In genomic region chr7:114151036-114151780, GRCm38 (mm10) we compare ENCODE assay signal across 9 mouse cellular contexts. TPM values are rescaled to one million over a fixed set of nuclear protein-coding genes. Genes with fewer than 3 reads are reported as not detected.
DNase-seq lines count a peak whose midpoint lies in the region; ATAC-seq and TF ChIP-seq lines count a peak whose summit lies in the region.
"Had no signal": no experiment of that assay in that cellular context is flagged by ENCODE, and none has a peak within 500 bp of the region (broad histone marks: within the 10 kb centered on the region; RNA-seq: fewer than 3 reads in every experiment).

No protein-coding gene starts in this region.

- no peak overlapping the region for H3K4me3 ChIP-seq in cortical plate, adult 2 months (ENCODE audit: insufficient read depth, low read length)
- no peak overlapping the region for H3K4me3 ChIP-seq in midbrain, embryonic 15.5 days
- H3K4me3 ChIP-seq: lung, embryonic 15.5 days had no signal

- 77% methylated on average over 5 of the region's 5 CpGs for WGBS in midbrain, embryonic 15.5 days

- no peak overlapping the region for H3K9ac ChIP-seq in midbrain, embryonic 15.5 days
- H3K9ac ChIP-seq: lung, embryonic 15.5 days had no signal

- no peak for TF ChIP-seq CTCF in cortical plate, adult 2 months (IDR thresholded peaks at IDR 0.05; ENCODE audit: extremely low read depth, insufficient read depth, low read length)

- 0 out of 2 replicates have a peak, but pooled peaks have one; percentile 16 for TF ChIP-seq POLR2A in cortical plate, adult 2 months (IDR thresholded peaks at IDR 0.05; ENCODE audit: extremely low read depth, insufficient read depth, low read length)

- peak overlapping the region; percentile 63 for H3K27ac ChIP-seq in cortical plate, adult 2 months (ENCODE audit: insufficient read depth, low read length)
- H3K27ac ChIP-seq in midbrain, embryonic 15.5 days: peak overlapping the region; percentile 45
- H3K27ac ChIP-seq: lung, embryonic 15.5 days had no signal

- peak; percentile 32 for DNase-seq in adrenal gland, postnatal 36 days
- DNase-seq in adrenal gland, postnatal 10 days: no peak
- peak; percentile 76 to 86 for DNase-seq in layer of hippocampus, adult 8-10 months (ENCODE audit: low spot score in 2 of 2)
- DNase-seq in thymus, postnatal 4 days: no peak
- no peak for DNase-seq in cerebellum, adult 11 months
- no peak for DNase-seq in lung, postnatal 4 days

- no peaks in the 10 kb centered on the region for H3K9me3 ChIP-seq in midbrain, embryonic 15.5 days
- H3K9me3 ChIP-seq: lung, embryonic 15.5 days had no signal

- no peaks in the 10 kb centered on the region for H3K36me3 ChIP-seq in midbrain, embryonic 15.5 days (replicated peaks)
- H3K36me3 ChIP-seq: lung, embryonic 15.5 days had no signal

- ATAC-seq in midbrain, embryonic 15.5 days (replicated peaks): peak; percentile 87

- no peaks in the 10 kb centered on the region for H3K27me3 ChIP-seq in midbrain, embryonic 15.5 days (replicated peaks)
- H3K27me3 ChIP-seq: lung, embryonic 15.5 days had no signal

- H3K4me1 ChIP-seq in cortical plate, adult 2 months (ENCODE audit: control insufficient read depth, insufficient read depth, low read length): peaks cover 5% of the 10 kb centered on the region
- peaks cover 6% of the 10 kb centered on the region; the same call in 1 of the 2 replicates for H3K4me1 ChIP-seq in midbrain, embryonic 15.5 days

- no peak overlapping the region for H3K4me2 ChIP-seq in midbrain, embryonic 15.5 days
- H3K4me2 ChIP-seq: lung, embryonic 15.5 days had no signal

RNA-seq across cellular contexts. Expression of gene Rras2, which starts 33.6 kb away (rescaled TPM):
- total RNA-seq in adrenal gland, postnatal 36 days (2021): 10 to 100 TPM; 27.5 to 39.3 TPM
- 10 to 100 TPM; 36.5 to 39.1 TPM for total RNA-seq in adrenal gland, postnatal 10 days (2021)
- 21.2 and 21.7 TPM in 2 replicates for polyA plus RNA-seq in cortical plate, adult 2 months (2012; rRNA removed)
- 10 to 100 TPM; 21.6 to 25.8 (median 23.3) TPM for total RNA-seq in layer of hippocampus, adult 8-10 months (2022)
- 20.7 and 21.6 TPM in 2 replicates for polyA plus RNA-seq in midbrain, embryonic 15.5 days (2015; fragmentation: Nextera tagmentation; extraction: Ambion mirVana)

Comparison
In these comparisons a context has a peak if more than half of its experiments do, and no peak if none do; other contexts are left out.
1. DNase-seq: peak in adrenal gland, postnatal 36 days (2 of 2) and layer of hippocampus, adult 8-10 months (2 of 2); none in adrenal gland, postnatal 10 days (single experiment), thymus, postnatal 4 days (single experiment), cerebellum, adult 11 months (single experiment) and lung, postnatal 4 days (0 of 2).